Mouse (Mus musculus) kidney, postnatal 4 days (tissue): ENCODE data around the gene Hspa8.
A peak's percentile ranks its signal among the peaks of the same experiment; 100 is the strongest.

Source experiments
- DNase-seq, 2 experiments: peaks; one replicate each; pipeline ENCODE4 v3.0.0; 2021; ENCODE audit warnings: mixed read lengths in 2 of 2

Hspa8 gene

GRCm38 (mm10) chr9:40811860-40812259, 11.1 kb downstream of the Hspa8 start:
- DNase-seq = peak; percentile 37 to 51

DNA sequence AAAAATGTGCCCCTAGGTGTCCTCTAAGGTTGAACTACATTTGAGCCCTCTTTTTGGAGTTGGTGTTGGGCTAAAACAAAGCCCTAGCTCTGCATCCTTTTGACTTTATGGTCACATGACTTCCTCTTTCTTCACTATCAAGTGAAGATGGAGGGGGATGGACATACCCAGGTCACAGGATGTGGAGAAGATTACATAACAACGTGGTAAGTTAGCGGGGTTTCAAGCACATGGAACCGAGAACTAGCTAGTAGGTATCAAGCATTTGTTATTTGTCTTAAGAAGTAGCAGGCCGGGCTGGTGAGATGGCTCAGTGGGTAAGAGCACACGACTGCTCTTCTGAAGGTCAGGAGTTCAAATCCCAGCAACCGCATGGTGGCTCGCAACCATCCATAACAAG, 13.3 kb downstream of the Hspa8 start:
- DNase-seq = no peak

DNA sequence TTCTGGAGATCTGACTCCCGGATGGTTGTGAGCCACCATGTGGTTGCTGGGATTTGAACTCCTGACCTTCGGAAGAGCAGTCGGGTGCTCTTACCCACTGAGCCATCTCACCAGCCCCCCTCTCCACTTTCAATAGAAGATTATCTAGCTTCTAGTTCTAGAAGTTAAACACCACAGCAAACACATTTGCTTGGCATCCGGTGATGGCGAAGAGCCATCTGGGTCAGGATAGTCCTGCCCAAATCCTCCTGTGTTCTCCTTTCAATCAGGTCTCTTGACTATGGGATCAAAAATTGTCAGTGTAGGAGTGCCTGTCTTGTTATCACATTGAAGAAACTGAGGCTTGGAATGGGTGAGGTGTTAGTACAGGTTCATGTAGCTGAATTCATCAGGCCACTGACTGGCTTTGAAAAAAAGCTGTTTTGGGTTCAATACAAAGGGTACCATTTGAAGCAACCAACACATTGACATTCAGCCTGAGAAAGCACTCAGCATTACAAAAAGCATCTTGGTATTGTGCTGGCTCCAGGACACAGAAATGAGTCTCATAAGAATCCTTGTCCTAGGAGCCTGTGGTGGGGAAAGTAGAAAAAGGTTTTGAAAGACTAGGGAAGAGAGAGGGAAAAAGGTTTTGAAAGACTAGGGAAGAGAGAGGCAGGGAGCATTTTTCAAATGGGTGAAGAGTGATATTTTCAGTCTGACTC, 16.7 kb downstream of the Hspa8 start:
- no peak for DNase-seq

GRCm38 (mm10) chr9:40825601-40826000, 24.8 kb downstream of the Hspa8 start:
- peak; percentile 31 to 36 for DNase-seq

- no peak for DNase-seq
These were observed 26.6 kb downstream of the Hspa8 start for GRCm38 (mm10) chr9:40827366-40827765.

DNA sequence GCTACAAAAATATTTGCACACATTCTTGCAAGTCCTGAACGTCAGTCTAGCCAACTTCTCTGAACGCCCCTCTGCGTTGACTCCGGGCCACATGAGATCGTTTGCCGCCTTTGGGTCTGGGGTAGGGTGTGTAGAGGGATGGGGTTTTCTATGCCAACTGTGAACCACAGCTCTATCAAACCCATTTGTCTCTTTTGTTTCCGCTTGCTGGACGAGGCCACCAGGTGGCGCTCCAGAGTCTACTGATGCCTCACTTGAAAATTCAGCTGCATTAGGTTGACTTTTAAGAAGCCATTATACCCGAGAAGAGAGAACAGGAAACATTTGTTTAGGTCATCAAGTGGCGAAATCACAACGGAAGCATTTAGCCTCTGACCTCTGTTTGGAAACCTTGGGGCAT, 33.8 kb downstream of the Hspa8 start:
- DNase-seq = peak; percentile 90 to 91

DNA sequence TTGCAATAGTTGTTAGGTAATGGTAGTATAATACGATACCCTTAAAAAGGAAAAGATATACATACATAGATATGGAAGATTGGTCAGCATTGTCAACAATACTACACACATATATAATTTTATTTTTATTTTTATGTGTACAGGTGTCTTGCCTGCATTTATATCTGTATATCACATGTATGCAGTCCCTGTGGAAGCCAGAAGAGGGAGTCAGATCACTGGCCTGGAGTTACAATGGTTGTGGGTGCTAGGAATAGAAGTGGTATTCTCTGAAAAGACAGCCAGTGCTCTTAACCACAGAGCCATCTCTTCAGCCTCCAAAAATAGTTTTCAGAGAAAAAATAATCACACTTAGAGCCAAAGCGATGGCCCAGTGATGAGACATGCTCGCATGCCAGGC, 35.9 kb downstream of the Hspa8 start:
- DNase-seq = no peak

DNA sequence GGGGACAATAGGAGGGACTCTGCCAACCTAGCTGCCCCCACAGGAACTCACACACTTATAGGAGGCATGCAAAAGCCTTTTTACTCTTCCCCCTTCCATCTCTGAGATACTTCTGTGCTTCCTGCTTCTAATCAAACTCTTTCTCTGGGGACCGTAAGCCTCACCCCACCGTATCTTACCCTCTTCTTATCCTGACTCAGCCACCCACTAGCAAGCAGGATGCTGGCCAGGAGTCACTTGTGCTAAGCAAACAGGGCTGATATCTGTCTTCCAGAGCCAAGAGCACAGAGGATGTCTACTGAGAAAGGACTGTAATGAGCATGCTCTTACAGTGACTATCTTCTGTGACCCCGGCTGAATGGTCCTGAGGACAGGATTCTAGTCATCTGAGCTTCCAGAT, 38.9 kb downstream of the Hspa8 start:
- DNase-seq = no peak

DNA sequence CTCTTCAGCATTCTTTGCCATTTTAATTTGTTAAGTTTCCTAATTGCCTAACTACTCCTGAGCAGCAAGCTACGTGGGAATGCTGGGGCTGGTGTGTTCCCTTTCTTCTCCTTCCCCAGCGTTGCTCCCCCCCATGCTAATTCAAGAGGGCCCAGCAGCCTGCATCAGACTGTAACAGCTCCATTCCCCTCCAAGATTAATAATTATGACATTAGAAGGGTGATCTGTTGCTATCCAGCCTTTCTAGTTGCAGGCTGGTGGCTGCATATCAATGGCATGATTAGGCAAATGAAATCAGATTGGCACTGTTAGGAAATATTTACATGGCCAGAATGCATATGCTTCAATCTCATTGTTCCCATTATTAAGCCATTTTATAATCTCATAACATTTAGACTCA, 50.7 kb downstream of the Hspa8 start:
- no peak for DNase-seq

DNA sequence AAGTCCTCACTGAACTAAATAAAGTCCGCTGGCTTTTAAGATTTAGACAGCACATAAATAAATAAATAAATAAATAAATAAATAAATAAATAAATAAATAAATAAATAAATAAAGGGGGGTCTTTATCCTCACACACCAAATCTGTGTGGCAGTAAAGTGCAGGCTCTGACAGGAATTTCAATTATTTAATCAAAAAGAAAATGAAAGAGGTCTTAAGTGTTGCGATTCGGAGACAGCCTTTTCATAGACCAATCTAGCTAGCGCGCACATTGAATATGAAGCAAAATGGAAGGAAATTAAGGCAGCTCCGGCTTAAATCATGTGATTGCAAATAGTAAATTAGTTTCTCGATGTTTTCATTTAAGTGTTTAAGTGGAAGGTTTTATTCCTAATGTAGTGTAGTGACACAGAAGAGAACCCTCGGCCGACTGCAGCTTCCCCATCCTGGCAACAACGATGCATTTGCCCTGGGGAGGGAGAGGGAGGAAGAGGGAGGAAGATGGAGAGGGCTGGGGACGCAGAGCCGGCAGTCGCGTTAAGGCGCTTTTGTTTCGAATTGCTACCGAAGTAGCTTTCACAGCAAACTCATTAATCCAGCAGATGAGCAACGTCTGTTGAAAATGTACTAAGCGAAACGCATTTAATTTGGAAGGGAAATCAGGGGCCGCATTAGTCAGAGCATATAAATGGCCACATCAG, 57.8 kb downstream of the Hspa8 start:
- no peak for DNase-seq

DNA sequence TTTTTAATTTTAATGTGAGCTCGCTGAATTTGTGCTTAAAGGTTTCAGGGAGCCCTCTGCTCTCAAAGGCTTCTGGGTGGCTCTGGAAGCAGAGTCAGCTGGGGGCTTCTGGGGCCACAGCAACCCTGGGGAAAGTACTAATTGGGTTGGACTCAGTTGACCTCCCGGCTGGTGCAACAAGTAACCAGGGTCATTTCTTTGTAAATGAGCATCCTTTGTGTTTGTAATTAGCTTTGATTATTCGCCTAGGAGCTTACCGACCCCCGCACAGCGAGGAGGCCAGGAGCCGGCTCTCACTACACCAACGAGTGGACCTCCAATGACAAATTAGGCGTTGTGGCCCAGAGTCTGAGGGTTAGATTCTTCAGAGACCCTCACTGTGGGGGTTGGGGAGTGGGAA, 58.4 kb downstream of the Hspa8 start:
- no peak for DNase-seq
